Mouse (Mus musculus) forebrain, postnatal 0 days (tissue): ENCODE measurements around the gene Aldh18a1. TPM values are rescaled to one million over a fixed set of nuclear protein-coding genes. Genes with fewer than 3 reads are reported as not detected.
"Not testable (repeated sequence)": the region's sequence is repeated elsewhere in the genome, so short reads cannot be mapped to it uniquely, and the experiment has no call there.

Experiments
- ATAC-seq: fragments of 200-750 bp; cut with Nextera tagmentation; 2 replicates; pipeline ENCODE4 v1.8.0; 2017; ENCODE audit warnings: mild to moderate bottlenecking, moderate library complexity
- DNase-seq: peaks from one replicate; pipeline ENCODE4 v3.0.0-alpha.2; 2015
- H3K27ac ChIP-seq: fragments of 300-500 bp; sonication (generic); 2 replicates; pipeline ENCODE4 v1.5.1; 2014; ENCODE audit warnings: low read depth, mild to moderate bottlenecking, antibody characterized with exemption, low read length, moderate library complexity, mixed read lengths
- H3K27me3 ChIP-seq: fragments of 300-500 bp; sonication (generic); 2 replicates; pipeline ENCODE4 v1.6.1; 2014; ENCODE audit warnings: mild to moderate bottlenecking, low read length, mixed read lengths; ENCODE audit not compliant: insufficient read depth
- H3K36me3 ChIP-seq: fragments of 300-500 bp; sonication (generic); 2 replicates; pipeline ENCODE4 v1.6.1; 2014; ENCODE audit warnings: mild to moderate bottlenecking, moderate library complexity; ENCODE audit not compliant: insufficient read depth
- H3K4me1 ChIP-seq: fragments of 300-500 bp; sonication (generic); 2 replicates; pipeline ENCODE4 v1.6.1; 2014; ENCODE audit warnings: antibody characterized with exemption; ENCODE audit not compliant: insufficient read depth
- H3K4me2 ChIP-seq: fragments of 300-500 bp; sonication (generic); 2 replicates; pipeline ENCODE4 v1.6.1; 2014; ENCODE audit warnings: low read depth, mild to moderate bottlenecking, moderate library complexity
- H3K4me3 ChIP-seq: fragments of 300-500 bp; sonication (generic); 2 replicates; pipeline ENCODE4 v1.5.1; 2014; ENCODE audit warnings: low read depth, low read length, mixed read lengths
- H3K9ac ChIP-seq: fragments of 300-500 bp; sonication (generic); 2 replicates; pipeline ENCODE4 v1.6.1; 2014; ENCODE audit warnings: mild to moderate bottlenecking
- H3K9me3 ChIP-seq: fragments of 300-500 bp; sonication (generic); 2 replicates; pipeline ENCODE4 v1.6.1; 2016; ENCODE audit warnings: low read length
- CTCF ChIP-seq: sonication (generic); IDR thresholded peaks from 2 replicates; pipeline ENCODE4 v1.5.1; 2016; ENCODE audit warnings: antibody characterized with exemption, control low read depth, low read depth
- WGBS: fragments of 180-500 bp; shearing (Covaris S2); extraction: QIAGEN DNeasy Blood & Tissue Kit; methylation state at CpG from one replicate; pipeline ENCODE4 v1.1.7; 2014; 5-methylcytosine and 5-hydroxymethylcytosine counted together
- polyA plus RNA-seq: library from polyadenylated mRNA; unstranded; fragments of >200 nt; fragmentation: Nextera tagmentation; extraction: Ambion mirVana; gene quantifications from 2 replicates; pipeline ENCODE4 v1.2.1, GENCODE M21; 2015
- total RNA-seq: library from RNA; depleted of rRNA; stranded (reverse); fragments of >200 nt; gene quantifications from 2 replicates; pipeline ENCODE4 v1.2.3, GENCODE M21; 2014

The Aldh18a1 gene
- total and polyA plus RNA-seq, 2 experiments from 2014 or later: 37.9 to 72.5 TPM

- no peak overlapping the region for H3K27ac ChIP-seq
- H3K9me3 ChIP-seq: no peaks in the 10 kb centered on the region; the same call in 1 of the 2 replicates
- no peak for TF ChIP-seq CTCF
- no peak overlapping the region for H3K9ac ChIP-seq
- 78% methylated on average over 3 of the region's 3 CpGs for WGBS
- H3K4me1 ChIP-seq: no peaks in the 10 kb centered on the region
- H3K4me3 ChIP-seq: no peak overlapping the region
- peaks cover 93% of the 10 kb centered on the region for H3K36me3 ChIP-seq
- DNase-seq (no peak), ATAC-seq (no peak)
- no peak overlapping the region for H3K4me2 ChIP-seq
- no peaks in the 10 kb centered on the region for H3K27me3 ChIP-seq
Observed at GRCm38 (mm10) chr19:40567616-40568015, 20.6 kb downstream of the Aldh18a1 start.

GRCm38 (mm10) chr19:40563880-40564645 lies 24.2 kb downstream of the Aldh18a1 start:
- H3K9me3 ChIP-seq: no peaks in the 10 kb centered on the region
- no peak overlapping the region for H3K27ac ChIP-seq
- 87% methylated on average over 10 of the region's 10 CpGs for WGBS
- no peaks in the 10 kb centered on the region for H3K4me1 ChIP-seq
- no peak overlapping the region for H3K4me2 ChIP-seq
- ATAC-seq (peak; percentile 32; the same call in 1 of the 2 replicates), DNase-seq (no peak)
- no peak for TF ChIP-seq CTCF
- H3K36me3 ChIP-seq: peaks cover 71% of the 10 kb centered on the region
- no peaks in the 10 kb centered on the region for H3K27me3 ChIP-seq
- no peak overlapping the region for H3K4me3 ChIP-seq
- H3K9ac ChIP-seq: no peak overlapping the region

- not testable (repeated sequence) for H3K9ac ChIP-seq, H3K27ac ChIP-seq, H3K4me1 ChIP-seq, H3K27me3 ChIP-seq, DNase-seq, H3K4me3 ChIP-seq, H3K4me2 ChIP-seq, H3K9me3 ChIP-seq
- peak; percentile 69; the same call in 1 of the 2 replicates for ATAC-seq
- peaks cover 64% of the 10 kb centered on the region for H3K36me3 ChIP-seq
- WGBS: 82% methylated on average over 13 of the region's 31 CpGs
Observed at GRCm38 (mm10) chr19:40561521-40561920, 26.7 kb downstream of the Aldh18a1 start.

- no peaks in the 10 kb centered on the region for H3K4me1 ChIP-seq
- DNase-seq: no peak
- H3K36me3 ChIP-seq: peaks cover 62% of the 10 kb centered on the region
- H3K9me3 ChIP-seq: no peaks in the 10 kb centered on the region
- no peak for TF ChIP-seq CTCF
- H3K9ac ChIP-seq: no peak overlapping the region
- no peak overlapping the region for H3K4me2 ChIP-seq
- no peak for ATAC-seq
- H3K27me3 ChIP-seq: no peaks in the 10 kb centered on the region
- 93% methylated on average over 7 of the region's 7 CpGs for WGBS
- no peak overlapping the region for H3K27ac ChIP-seq
- H3K4me3 ChIP-seq: no peak overlapping the region
Observed at GRCm38 (mm10) chr19:40556029-40556428, 32.2 kb downstream of the Aldh18a1 start.

GRCm38 (mm10) chr19:40555136-40555535 lies 33.1 kb downstream of the Aldh18a1 start:
- DNase-seq (no peak), ATAC-seq (no peak)
- no peak overlapping the region for H3K9ac ChIP-seq
- no peak overlapping the region for H3K4me2 ChIP-seq
- H3K9me3 ChIP-seq: no peaks in the 10 kb centered on the region
- WGBS: 95% methylated on average over 8 of the region's 8 CpGs
- H3K4me3 ChIP-seq: no peak overlapping the region
- no peak for TF ChIP-seq CTCF
- no peaks in the 10 kb centered on the region for H3K4me1 ChIP-seq
- peaks cover 70% of the 10 kb centered on the region for H3K36me3 ChIP-seq
- H3K27me3 ChIP-seq: no peaks in the 10 kb centered on the region
- no peak overlapping the region for H3K27ac ChIP-seq

- Histone ChIP-seq H3K9ac (no peak overlapping the region), H3K27ac (no peak overlapping the region), H3K4me2 (no peak overlapping the region), H3K9me3 (no peaks in the 10 kb centered on the region), H3K27me3 (no peaks in the 10 kb centered on the region), H3K4me3 (no peak overlapping the region), H3K36me3 (peaks cover 70% of the 10 kb centered on the region), H3K4me1 (no peaks in the 10 kb centered on the region)
- 95% methylated on average over 11 of the region's 11 CpGs for WGBS
- no peak for TF ChIP-seq CTCF
- ATAC-seq (no peak), DNase-seq (no peak)
Observed at GRCm38 (mm10) chr19:40554343-40554742, 33.9 kb downstream of the Aldh18a1 start.

GRCm38 (mm10) chr19:40553849-40554248 lies 34.4 kb downstream of the Aldh18a1 start:
- Histone ChIP-seq H3K4me1 (no peaks in the 10 kb centered on the region), H3K36me3 (peaks cover 70% of the 10 kb centered on the region), H3K27me3 (no peaks in the 10 kb centered on the region), H3K9me3 (no peaks in the 10 kb centered on the region), H3K27ac (no peak overlapping the region), H3K4me3 (no peak overlapping the region), H3K9ac (no peak overlapping the region), H3K4me2 (no peak overlapping the region)
- 89% methylated on average over 6 of the region's 6 CpGs for WGBS
- DNase-seq (no peak), ATAC-seq (no peak)
- no peak for TF ChIP-seq CTCF
